Mouse (Mus musculus) kidney, postnatal 14 days (tissue): ENCODE results near the gene Shld1.

Experiments
- DNase-seq: peaks from one replicate; pipeline ENCODE4 v3.0.0; 2022; ENCODE audit warnings: mixed read lengths

The Shld1 gene

DNA sequence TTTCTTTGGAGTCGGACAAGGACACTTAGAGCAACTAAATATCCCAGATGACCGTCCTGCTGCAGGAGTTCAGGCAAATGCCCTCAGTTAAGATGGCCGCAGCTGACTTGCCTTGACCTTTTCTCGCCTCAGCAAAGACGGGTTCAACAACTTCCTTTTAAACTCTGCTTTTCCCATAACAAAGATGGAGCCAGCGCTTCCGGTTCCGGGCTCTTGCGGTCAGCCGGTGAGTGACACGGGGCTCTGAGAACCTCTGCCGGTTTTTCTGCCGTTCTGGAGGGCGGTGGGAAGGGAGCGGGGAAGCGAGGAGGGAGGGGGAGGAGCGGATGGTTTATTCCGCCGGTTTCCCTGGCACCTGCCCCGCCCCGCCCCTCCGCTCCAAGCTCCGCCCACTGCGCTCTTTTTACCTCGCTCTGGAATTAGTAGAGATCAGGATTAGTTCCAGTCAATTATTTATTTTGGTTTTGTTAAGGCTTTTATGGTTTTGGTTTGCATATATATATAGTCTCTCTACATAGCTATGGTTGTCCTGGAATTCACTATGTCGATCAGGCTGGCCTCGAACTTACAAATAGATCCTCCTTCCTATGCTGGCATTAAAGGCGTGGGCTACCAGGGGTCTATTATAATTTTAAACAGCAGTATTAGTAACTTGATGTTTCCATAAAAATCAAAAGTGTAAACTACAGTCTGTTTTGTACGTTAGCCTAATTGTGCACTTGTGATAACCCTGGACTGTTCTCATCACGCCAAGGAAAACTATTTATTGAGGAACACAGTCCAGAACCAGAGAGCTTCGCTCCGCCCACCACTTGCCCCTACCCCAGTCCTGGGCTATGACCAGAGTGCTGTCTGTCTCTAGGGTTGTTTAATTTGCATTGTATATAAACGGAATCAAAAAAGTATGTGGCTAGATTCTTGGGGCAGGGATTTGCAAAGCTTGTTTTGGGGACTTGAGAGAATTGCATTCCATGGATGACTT, at the start of gene Shld1:
TSS of gene Shld1 (plus strand) at position 176 of the 982 bp plus-strand sequence.
- peak; percentile 94 for DNase-seq

DNA sequence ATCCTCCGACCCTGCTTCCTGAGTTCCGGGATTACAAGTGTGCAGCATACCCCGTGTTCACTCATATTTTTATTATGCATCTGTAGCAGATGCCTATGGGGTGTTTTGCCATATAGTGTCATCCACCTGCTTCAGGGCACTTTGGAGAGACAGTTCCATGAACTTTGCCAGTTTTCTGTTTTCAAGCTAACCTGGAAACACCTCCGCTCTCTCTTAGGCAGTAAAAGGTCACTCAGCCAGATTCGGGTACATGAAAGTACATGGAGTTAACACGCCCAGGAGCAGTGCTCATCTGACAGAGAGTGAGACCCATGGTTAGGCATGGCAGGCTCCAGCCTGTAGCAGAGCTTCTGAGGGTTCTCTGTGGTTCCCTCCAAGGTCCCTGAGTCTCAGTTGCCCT, 48.4 kb upstream of the Shld1 start:
- DNase-seq, result no peak

DNA sequence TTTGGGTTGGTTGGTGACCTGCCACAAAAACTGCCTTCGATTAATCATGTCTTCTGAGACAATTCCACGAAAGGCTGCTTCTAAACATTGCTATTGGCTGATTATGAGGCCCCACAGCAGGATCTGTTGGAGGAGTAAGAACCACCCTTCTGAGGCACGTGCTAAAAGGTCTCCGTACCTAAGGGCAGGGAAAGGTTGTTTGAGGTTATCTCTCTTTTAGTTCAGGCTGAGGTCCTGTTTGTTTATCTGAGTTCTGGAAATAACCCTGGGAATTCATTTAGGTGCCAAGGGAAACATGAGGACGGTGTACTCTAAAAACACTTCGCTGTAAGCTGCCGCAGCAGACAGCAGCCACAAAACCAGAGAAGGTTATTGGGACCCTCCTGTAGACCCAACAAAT, 47.4 kb upstream of the Shld1 start:
- DNase-seq, result no peak

DNA sequence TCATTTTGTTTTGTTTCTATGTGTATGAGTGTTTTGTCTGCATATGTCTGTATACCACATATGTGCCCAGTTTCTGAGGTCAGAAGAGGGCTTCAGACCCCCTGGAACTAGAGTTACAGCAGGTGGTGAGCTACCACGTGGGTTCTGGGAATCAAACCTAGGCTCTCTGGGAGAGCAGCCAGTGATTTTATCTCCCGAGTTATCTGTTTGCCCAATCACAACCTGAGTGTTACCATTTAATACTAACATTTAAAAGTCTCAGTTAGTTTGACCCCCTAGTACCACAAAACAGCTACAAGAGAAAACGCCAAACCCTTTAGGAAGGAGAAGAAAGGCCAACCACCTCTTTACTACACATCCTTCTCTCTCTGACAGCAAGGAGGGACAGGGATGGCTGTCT, 45.5 kb upstream of the Shld1 start:
- no peak for DNase-seq

DNA sequence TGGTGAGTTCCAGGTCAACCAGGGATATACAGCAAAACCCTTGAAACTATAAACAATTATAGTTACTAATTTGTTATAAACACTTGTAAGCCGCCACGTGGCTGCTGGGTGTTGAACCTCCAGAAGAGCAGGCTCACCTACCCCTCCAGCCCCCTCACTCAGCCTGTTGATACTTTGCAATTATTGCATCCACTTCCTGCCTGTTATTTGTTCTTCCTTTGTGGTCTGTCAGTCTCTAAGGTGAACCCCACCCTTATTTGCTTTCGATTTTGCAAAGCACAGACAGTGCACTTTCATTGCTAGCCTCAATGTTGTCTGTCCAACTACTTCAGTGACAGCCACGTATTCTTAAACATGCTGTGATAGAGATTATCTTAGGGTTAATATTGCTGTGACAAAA, 43.6 kb upstream of the Shld1 start:
- no peak for DNase-seq

DNA sequence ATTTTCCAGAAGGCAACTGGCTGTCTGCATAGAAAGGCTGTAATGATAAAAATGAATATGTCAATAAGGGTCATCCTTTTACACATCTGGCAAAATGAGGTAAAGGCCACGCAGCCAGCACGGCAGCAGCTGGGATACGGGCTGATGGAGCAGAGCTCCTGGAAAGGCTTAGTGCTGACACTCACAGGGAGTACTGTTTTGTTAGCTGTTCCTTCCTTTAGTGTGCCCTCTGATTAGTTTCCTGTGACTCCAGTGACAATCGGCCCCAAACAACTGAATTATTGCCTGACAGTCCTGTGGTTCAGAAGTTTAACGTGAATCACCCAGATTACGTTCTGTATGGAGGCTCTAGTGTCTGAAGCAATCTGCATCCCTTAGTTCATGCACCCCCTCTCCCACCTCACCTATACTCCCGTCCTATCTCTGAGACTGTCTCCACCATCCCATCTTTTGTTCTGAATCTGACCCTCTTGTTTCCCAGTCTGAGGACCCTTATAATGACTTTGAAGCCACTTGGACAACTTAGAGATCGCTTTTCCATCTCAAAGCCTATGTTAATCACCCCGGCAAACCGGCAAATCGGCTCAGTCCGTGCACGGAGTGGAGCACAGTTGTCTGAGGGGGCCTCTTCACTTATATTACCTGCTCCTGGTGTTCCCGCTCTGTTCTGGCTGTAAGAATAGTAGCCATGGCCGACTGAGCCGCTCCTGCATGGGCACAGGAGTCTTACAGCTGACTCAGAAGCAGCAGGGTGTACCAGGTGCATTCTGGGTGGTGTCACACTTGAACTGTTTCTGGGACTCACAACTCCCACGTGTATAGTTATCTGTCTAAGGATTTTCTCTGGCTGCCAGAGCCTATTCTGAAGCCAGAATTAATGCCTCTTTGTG, 39.6 kb upstream of the Shld1 start:
- no peak for DNase-seq

DNA sequence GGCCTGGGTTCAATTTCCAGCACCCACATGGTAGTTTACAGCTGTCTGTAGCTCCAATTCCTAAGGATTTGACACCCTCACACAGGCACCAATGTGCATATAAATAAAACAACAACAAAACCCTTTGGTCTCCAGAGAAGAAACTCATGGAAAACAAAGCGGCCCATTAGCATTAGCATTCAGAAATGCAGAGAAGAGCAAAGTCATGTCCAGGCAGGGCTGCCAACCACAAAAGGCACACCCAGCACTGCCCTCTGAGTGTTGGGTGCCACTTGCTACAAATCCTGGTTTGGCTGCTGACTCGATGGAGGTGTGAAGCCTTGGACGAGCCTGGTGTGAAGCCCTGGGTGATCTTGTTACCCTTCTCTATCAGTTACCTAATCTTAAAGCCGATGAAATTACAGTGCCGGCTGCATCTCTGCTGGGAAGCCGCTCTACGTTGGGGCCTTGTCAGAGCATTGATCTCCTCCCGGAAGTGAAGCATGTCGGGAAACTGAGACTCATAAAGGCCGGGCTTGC, 37.3 kb upstream of the Shld1 start:
- DNase-seq, result no peak

DNA sequence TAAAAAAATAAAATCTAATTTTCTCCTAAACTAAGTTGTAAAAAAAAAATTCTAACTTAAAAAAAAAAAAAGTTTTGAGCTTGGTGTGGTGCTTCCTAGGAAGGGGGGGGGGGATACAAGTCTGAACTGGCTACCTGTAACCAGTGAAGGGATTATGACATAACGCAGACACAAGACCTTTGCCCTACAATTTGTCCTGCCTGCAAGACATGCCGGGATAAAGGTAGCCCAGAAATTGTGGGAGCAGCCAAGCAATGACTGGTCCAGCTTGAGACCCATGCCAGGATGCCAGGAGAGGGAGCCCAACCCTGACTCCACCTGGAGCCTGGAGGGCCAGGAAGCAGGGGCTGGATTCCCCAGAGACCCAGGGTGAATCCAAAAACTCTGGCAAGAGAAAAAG, 36.2 kb upstream of the Shld1 start:
- DNase-seq, result no peak

DNA sequence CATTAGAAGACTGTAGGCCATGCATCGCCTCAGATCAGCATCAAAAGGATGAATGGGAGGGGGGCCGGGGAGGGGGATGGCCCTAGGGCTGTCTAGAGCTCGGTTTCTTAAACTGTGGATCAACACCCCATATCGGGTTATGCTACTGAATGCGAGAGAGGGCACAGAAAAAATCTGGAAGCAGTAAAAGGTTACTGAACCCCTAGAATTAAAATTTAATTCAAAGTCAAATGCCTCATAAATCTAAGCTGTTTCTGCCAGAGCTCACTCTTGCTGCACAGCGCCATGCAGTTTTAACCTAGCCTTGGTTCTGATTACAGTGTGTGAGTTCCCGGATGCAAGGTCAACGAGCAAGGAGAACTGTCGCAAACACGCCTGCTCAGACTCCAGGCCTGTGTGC, 34.3 kb upstream of the Shld1 start:
- DNase-seq, result peak; percentile 53

DNA sequence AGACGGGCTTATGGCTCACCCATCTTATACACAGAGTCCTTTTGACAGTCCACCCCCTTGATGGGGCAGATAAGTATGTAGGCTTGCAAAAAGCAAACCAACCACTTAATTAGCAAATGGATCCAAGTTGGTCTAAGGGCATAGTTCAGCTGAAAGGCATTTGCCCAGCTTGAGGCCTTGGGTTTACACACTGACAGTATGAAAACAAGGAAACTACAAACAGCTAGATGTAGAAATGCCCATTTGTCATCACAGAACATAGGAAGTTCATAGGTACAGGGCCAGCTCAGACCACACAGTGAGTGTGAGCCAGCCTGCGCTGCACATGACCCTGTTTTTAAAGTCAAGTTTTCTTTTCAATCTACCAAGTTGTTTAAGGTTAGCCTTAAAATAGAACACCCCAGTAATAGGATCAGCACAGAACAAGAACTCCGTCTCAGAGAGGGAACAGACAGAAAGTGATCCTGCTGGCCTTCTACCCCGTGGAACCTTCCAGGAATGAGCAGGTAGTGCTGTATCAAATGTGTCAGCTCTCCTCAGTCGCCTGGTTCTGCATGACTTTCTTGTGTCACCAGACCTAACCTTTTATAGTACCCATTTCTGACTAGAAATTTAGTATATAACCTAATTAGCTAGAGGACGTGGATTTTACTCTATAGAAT, 31.8 kb upstream of the Shld1 start:
- no peak for DNase-seq

DNA sequence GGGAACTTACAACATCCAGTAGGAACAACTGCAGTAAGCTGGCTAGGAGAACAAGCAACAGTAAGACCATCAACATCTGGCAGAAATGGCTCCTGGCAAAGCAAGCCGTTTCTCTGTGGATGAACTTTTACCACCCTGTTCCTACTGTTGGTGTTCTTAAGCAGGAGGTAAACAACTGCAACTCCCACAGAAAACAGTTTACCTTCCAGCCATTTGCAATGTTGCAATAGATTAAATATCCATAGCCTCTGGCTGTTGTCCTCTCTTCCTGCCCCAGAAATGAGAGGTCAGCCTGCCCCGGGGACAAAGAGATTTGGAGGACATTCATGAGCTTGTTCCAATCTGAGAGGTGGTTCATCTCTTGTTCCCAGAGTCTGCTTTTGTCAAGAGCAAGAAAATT, 29.5 kb upstream of the Shld1 start:
- no peak for DNase-seq

DNA sequence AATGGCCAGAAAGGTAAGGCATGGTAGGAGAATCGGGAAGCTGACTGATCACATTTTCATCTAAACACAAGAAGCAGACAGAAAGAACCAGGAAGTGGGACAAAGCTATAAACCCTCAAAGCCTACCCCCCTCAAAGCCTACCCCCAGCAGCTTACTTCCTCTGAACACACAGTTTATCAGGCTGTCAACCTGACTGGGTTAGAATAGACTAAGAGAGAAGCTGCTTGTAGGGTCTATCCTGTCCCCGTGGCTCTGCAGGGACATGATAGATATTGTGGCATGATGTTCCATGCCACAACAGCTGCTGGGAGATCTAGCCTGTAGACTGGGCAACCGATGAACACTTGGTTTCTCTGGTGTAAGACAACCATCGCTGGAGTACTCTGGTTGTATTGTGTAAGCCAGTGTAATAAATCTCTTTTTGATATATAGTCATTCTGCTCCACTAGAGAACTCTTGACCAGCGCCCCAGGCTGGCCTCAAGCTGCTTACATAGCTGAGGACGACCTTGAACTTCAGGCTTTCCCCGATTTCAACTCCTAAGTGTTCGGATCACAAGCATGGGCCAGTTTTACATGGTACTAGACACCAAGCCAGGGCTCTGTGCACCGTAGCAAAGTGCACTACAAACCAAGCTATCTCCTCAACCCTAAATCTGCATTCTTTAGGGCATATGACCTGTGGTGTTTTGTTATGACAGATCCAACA, 28.2 kb upstream of the Shld1 start:
- DNase-seq, result no peak

DNA sequence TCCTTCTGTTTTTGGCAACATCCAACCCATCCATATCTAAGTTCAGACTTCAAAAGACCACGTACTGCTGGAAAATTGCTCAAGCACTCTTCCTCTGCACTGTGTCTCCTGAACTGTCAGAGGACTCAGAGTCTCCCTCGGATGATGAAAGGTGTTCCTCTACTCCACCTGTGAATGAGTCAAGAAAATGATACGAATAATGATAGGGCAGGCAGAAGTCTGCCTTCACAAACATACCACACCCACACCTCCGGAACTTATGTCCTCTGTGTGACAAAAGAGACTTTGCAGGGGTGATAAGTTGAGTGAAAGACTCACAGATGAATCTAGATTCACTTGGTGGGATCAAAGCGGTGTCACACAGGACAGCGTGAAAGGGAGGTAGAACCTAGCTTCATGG, 17.6 kb upstream of the Shld1 start:
- DNase-seq, result no peak

DNA sequence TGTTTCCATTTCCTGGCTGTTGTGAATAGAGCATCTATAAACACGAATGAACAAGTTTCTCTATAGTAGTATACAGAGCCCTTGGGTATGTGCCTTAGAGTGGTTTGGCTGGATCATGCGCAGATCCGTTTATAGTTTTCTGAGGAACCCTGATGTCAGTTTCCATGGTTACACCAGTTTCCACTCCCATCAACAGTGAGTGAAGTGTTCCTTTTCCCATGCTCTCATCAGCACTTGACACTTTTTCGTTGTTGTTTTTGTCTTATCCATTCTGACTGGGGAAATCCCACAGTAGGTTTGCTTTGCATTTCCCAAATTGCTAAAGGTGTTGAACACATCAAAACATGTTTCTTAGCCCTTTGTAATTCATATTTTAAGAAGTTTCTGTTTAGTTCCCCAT, 16.4 kb upstream of the Shld1 start:
- no peak for DNase-seq

DNA sequence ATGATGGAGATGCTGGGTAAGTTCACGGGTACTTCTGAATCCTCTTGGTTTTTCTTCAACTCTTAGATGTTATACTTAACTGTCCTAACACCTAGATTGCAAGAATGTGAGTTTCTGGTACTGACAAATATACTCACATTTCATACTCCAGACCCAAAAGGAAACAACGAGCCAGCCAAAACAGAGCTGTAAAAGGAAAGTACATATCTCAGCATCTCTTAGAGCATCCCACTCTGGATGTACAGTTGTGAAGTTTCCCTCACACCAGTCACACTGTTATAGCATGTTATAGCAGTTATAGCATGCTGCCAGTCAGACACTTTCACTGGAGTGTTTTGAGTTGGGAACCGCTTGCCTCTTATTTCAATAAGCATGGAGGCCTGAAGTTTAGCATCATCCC, 14.6 kb upstream of the Shld1 start:
- no peak for DNase-seq

DNA sequence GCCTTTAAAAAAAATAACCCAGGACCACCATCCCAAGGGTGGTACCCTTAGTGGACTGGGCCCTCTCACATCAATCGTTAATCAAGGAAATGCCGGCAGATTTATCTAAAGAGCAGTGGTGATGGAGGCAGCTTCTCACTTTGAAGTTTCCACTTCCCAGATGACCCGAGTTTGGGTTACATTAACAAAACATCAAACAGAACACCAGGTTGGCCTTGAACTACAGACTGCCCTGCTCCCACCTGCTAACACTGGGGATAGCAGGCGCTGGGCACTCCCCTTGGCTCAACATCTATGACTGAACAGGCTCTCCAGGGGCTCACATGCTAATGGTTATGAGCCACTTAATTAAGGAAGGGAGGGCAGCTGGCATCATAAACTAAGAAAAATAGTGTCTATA, 10.6 kb upstream of the Shld1 start:
- DNase-seq, result no peak

DNA sequence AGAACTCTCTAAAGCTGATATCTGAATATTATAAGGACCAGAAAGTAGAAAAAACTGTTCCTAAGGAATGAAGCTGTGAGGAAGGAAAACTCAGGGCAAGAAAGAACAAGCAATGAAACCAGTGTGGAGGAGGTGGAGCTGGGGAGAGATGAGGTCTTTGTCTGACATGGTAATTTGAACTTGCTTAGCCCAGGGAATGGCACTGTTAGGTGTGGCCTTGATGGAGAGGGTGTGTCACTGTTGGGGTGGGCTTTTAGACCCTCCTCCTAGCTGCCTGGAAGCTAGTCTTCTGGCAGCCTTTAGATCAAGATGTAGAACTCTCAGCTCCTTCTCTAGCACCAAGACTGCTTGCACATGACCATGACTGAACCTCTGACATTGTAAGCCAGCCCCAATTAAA, 1.7 kb upstream of the Shld1 start:
- DNase-seq, result no peak

DNA sequence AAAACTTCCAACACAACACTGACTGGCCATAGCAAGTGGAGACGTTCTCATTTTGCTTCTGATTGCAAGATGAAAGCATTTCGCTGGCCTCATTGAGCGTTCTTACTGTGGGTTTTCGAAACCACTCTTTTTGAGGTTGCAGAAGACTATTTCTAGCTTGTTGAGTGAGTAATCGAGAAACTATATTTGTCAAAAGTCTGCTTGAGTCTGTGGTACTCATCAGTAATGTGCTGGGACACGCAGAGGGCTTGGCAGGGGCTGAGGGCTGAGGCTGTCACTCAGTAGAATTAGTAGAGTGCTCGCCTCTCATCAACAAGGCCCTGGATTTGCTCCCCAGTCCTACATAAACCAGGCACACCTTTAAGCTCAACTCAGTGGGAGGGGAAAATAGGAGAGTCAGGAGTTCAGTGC, 1.9 kb downstream of the Shld1 start:
- no peak for DNase-seq

DNA sequence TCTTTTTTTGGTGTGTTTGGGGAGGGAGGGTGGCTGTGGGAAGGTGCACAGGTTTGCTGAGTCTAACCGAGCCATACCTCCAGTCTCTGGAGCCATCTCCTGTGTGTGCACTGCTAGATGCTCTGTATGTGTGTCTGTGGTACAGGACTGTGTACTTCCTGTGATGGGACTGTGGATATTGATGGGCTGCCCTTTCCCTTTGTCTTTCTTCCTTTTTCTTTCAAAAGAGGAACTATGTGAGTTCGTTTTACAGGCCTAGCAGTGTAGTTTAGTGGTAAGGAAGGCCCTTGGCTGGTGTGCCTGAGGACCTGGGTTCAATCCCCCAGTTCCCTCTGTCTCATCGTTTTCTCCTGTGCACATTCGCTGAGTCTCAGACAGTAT, 2.4 kb downstream of the Shld1 start:
- no peak for DNase-seq

DNA sequence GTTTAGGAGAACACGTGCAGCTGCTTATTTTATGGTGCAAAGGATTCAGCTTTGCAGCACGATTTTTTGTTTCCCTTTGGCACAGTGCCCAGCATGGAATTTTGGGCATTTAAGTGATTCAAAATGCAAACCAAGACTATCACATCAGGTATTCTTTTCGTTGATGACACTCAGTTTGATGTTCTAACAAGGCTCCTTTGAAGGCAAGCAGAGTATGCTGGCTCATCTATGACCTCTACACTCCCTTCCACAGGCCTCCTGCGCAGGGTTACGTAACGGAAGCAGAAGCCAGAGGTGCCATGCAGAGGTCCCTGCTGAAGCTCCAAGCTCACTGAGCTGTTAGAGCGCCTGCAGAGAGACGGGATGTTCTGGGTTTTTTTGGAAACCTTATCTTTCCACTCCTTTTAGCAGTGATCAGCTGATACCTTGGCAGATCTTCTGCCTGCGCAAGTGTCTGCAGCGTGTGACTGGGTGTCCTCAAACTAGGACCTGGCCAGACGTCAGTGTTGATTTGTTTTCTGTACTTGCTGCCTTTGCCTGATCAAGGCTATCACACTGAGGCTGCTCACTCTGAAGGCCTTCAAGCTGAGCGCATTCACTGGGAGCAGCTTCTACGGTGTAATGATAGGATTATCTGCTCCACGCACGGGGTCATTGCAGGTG, 3.0 kb downstream of the Shld1 start:
- peak; percentile 11 for DNase-seq

DNA sequence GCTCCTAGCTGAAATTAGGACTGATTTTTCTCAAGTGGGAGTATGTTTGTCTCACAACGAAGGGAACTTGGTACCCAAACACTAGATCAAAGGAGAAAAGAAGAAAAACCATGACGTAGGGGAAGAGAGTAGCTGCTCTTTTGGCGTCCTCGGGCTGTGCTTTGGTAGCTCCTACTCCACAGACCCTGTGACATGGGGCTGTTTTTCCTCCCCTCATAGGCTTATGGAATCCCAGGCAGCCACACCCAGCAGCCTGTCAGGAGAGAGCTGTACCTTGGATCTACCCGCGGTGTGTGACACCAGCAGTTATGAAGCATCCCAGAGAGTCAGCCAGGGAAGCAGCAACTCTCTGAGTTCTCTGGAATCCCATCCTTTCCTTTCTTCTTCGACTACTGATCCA, 5.0 kb downstream of the Shld1 start:
- DNase-seq, result no peak

DNA sequence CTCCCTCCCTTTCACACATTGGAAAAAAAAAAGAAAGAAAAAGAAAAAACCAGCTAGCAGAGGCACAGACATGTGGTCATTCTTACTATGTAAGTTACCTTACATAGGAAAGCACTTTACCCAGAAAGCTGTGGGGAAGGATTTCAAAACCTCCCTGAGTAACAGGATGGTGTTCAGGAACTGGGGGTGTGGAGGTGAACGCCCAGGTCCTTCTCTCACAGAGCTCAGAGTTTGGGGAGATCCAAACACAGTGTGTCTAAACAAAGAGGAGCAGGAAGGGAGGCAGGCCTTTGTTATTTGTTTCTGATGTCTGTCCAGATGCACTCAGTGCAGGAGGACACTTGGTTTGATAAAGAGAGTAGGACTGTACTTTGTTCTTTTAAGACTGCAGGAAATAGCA, 5.6 kb downstream of the Shld1 start:
- no peak for DNase-seq
